Mouse (Mus musculus) myocyte (in vitro differentiated cells): ENCODE results near the gene Fndc11.

Experiments
- CEBPB ChIP-seq: IDR thresholded peaks from 2 replicates; pipeline ENCODE4 v1.6.1; 2011; ENCODE audit warnings: mild to moderate bottlenecking, moderate library complexity; ENCODE audit not compliant: poor library complexity, insufficient read depth, severe bottlenecking
- MAX ChIP-seq: IDR thresholded peaks from one replicate; pipeline ENCODE4 v1.6.1; 2011; ENCODE audit warnings: low read depth, mild to moderate bottlenecking, control low read depth
- MYOD1 ChIP-seq, 3 experiments: IDR thresholded peaks; one replicate each; pipeline ENCODE4 v1.6.1; 2011; ENCODE audit warnings: control low read depth in 2 of 3, low read depth in 2 of 3, mild to moderate bottlenecking in 2 of 3, moderate library complexity in 1 of 3; ENCODE audit not compliant: insufficient read length in 2 of 3, control insufficient read depth in 1 of 3
- MYOG ChIP-seq, 3 experiments: IDR thresholded peaks; one replicate each; pipeline ENCODE4 v1.6.1; 2011; ENCODE audit warnings: control low read depth in 2 of 3, low read depth in 2 of 3, mild to moderate bottlenecking in 2 of 3; ENCODE audit not compliant: insufficient read length in 2 of 3, control insufficient read depth in 1 of 3, insufficient read depth in 1 of 3
- POLR2A ChIP-seq: IDR thresholded peaks from one replicate; pipeline ENCODE4 v1.6.1; 2011; ENCODE audit warnings: low read depth, mild to moderate bottlenecking, control low read depth, moderate library complexity; ENCODE audit not compliant: insufficient read length
- USF1 ChIP-seq: IDR thresholded peaks from one replicate; pipeline ENCODE4 v1.6.1; 2011; ENCODE audit warnings: low read depth, mild to moderate bottlenecking, control low read depth, moderate library complexity

DNA sequence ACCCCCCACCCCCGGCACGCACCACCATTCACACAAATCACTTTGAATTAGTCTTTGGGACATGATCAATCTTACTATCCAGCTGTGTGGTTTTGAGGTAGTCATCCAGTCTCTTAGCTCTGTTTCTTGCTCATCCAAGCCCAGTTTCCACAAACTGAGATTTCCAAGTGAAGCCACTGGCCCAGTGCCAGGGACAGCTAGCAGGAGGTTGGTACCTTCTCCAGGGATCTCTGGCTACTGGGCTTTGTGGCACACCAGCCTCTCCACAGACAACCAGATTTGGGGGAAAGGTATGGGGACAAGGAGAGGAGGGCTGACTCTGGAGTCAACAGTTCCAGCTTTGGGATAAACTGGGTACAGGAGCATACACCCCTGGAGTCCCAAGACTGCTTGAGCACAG lies 548 bp downstream of the Fndc11 start:
- TF ChIP-seq POLR2A (no peak), MYOG (IDR thresholded peaks at IDR 0.05; ENCODE audit: control insufficient read depth in 1 of 3, insufficient read depth in 1 of 3, insufficient read length in 2 of 3, low read depth in 2 of 3) (no peak), MAX (no peak), USF1 (no peak), CEBPB (no peak), MYOD1 (IDR thresholded peaks at IDR 0.05; ENCODE audit: control insufficient read depth in 1 of 3, insufficient read length in 2 of 3, low read depth in 2 of 3) (no peak)
